Mouse (Mus musculus) gastrocnemius, postnatal 36 days (tissue): ENCODE measurements at regions not wholly inside any gene's neighbourhood (a gene's known extent, or its start where the extent isn't known, plus 50 kb on each side); places are given as distances from the start of the nearest gene placed in this dataset.

ENCODE experiments used
- DNase-seq, 2 experiments: peaks; one replicate each; pipeline ENCODE4 v3.0.0; 2022
- intact Hi-C: fragments of 180-260 bp; cut with DNase I; formaldehyde crosslinking; loops from one replicate; pipeline ENCODE4 v1.15.1; 2025

DNA sequence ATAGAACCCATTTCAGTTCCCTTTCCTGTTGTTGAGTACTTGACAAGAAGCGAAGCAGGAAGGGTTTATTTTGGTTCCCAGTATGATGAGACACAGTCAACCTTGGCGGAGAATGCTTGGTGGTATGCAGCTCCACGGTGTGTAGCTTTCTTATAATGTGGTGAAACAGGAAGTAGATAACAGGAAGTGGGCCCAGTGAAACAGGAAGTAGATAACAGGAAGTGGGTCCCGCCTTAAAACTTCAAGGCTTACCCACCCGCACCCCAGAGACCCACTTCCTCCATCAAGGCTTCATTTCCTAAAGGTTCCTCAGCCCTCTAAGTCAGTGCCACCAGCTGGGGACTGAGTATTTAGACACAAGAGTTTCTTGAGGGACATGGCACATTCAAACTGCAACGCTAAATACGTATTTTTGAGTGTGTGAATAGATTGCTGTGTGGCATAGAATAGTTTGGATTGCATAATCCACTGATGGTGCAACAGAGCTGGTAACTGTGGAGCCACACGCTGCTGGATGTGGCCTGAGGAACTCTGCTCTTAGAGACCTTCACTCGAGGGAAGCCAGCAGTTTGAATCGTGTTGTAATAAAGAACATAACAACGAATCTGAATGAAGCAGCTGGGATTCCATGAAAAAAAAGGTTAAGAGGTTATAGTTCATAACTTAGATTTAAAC is 190.8 kb downstream of the Npr3 start:
- intact Hi-C loops, result no loop called here
- DNase-seq, result no peak

DNA sequence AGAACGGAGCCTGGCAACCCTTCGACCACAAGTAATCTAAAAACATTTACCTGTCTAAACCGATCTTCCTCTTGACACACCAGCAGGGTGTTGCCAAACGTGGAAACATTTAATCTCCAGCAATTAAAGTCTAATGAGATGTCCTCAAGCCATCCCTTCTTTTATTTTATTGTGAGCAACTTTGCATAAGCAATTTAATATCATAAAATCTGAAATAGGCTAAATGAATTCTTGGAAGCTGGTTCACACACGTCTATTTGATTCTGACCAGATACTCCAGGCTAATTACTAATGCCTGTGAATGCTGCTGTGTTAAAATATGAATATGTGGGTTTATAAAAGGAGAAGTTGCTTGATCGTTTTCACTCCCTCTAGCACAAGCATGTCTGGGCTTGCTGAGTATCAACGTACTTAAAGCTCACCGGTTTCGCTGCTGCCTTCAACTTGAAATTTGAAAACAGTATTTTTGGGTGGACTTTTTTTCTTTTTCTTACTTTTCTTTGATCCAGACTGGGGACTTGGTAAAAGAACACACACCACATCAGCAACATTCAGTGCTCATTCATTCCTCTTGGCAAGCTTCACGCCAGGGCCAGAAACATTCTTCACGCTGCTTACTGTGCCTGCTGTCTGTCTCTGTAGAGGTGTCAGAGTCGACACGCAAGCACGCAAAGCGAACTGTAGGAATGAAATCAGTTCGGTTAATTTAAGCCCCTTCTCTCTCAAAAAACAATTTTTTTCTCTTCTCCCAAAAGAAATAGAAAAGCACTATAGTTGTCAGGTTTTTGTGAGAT is 194.4 kb downstream of the Npr3 start:
- no peak for DNase-seq
- intact Hi-C loops, result no loop called here

GRCm38 (mm10) chr15:11701246-11701645 is 205.8 kb downstream of the Npr3 start:
- intact Hi-C loops, result no loop called here

GRCm38 (mm10) chr15:11699929-11700328 is 207.2 kb downstream of the Npr3 start:
- intact Hi-C loops, result no loop called here
- no peak for DNase-seq

More at GRCm38 (mm10) chr15:11701246-11701645, 205.8 kb downstream of the Npr3 start:
- no peak for DNase-seq

DNA sequence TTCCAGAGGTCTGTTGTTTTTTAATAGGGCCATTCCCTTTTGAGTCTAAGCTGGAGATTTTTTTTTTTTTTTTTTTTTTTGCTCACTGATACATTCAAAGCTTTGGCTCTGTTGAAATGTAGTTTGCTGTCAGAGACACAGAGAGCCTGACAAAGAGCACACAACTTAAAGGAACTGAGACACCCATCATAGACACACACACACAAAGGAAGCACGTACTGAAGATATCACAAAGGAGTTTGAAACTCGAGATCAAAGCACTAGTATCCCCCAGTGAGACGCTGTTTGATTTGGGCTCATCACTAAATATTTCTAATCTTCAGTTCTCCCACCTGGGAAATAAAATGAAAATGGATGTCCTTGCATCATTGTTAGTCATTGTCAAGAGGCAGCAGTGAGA is 210.0 kb downstream of the Npr3 start:
- intact Hi-C loops, result no loop called here
- no peak for DNase-seq

- DNase-seq, result no peak
- intact Hi-C loops, result no loop called here
Measured at GRCm38 (mm10) chr15:11693772-11694270, 213.3 kb downstream of the Npr3 start.

- intact Hi-C loops, result no loop called here
- DNase-seq, result no peak
Measured at GRCm38 (mm10) chr15:11664839-11665379, 242.2 kb downstream of the Npr3 start.

DNA sequence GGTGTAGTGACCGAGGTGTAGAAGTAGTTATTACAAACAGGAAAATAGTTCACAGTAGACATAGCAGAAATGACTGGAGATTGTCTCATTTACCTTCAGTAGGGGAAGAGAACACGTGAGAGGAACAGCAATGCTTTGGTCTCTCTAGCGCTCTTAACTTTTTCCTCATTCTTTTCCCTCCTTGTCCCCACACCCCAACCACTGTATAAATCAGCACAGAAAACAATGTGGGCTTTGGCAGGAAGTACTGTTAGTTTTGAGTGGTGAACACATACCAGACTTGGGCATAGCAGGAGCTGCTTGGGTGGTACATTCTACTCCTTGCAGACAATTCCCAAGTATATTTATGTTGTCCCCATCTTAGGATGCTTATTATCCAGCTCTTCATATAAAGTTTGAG is 251.9 kb downstream of the Npr3 start:
- intact Hi-C loops, result no loop called here
- no peak for DNase-seq

GRCm38 (mm10) chr15:11646241-11646640 is 246.8 kb upstream of the Tars start:
- DNase-seq, result no peak
- intact Hi-C loops, result no loop called here

- no peak for DNase-seq
- intact Hi-C loops, result no loop called here
Measured at GRCm38 (mm10) chr15:11644779-11645178, 245.3 kb upstream of the Tars start.

GRCm38 (mm10) chr15:11630654-11631053 is 231.2 kb upstream of the Tars start:
- intact Hi-C loops, result no loop called here

DNA sequence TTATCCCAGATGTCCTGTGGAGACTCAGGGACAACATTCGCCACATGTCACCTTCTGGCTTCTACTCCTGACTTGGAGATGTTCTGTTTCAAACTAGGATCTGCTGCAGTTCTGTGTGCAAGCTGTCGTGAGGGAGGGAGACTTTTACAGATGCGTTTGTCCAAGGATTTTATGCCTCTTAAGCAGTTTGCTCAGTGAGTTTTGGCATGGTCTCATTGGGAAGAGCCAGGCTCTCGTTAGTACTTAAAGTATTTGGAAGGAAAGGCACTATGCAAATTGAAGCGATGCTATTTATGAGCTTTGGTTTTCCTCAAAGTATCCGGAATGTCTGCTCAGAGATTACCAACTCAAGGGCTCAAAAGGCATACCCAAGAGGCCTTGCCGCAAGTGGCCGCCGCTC is 227.0 kb upstream of the Tars start:
- DNase-seq, result no peak
- intact Hi-C loops, result no loop called here

More at GRCm38 (mm10) chr15:11630654-11631053, 231.2 kb upstream of the Tars start:
- DNase-seq, result no peak

DNA sequence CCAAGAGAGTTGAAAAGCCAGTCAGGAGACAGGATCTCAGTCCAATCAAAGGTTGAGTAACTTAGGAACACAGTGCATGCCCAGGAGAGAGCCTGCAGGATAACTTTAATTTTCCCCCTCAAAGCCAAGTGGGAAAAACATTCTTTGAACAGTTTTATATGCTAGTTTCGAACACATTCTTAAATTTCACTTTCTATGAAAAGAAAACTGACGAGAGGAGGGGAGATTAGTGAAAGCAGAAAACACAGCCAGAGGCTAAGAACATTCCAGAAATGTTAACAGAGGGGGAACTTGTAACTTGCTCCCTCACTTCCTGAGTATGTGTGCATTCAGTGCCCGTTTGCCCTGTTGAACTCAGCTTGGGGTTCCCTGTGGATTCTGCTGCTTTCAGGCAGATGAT is 213.0 kb upstream of the Tars start:
- DNase-seq, result no peak
- intact Hi-C loops, result no loop called here

DNA sequence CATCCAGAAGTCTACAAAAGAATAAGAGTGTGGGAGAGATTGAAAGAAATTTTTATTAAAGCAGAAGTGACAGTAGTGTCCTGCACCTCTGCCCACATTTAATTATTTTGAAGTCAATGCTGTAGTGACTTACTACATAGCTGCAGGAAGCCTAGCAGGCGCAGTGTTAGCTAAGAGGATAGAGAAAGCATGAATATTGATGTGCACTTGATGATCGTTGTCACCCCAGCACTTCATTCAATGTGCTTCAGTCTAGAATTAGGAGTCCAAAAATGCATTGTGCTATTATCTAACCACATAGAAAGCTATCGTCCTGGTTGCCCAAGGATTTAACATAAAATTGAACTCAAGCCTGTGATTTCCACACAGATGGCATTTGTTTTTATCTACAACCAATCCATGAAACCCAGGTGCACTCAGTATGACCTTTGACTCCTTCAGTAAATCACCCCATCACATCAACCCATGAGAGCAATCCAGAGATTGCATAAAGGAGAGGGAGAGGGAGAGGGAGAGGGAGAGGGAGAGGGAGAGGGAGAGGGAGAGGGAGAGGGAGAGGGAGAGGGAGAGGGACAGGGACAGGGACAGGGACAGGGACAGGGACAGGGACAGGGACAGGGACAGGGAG is 210.7 kb upstream of the Tars start:
- intact Hi-C loops, result no loop called here
- no peak for DNase-seq

DNA sequence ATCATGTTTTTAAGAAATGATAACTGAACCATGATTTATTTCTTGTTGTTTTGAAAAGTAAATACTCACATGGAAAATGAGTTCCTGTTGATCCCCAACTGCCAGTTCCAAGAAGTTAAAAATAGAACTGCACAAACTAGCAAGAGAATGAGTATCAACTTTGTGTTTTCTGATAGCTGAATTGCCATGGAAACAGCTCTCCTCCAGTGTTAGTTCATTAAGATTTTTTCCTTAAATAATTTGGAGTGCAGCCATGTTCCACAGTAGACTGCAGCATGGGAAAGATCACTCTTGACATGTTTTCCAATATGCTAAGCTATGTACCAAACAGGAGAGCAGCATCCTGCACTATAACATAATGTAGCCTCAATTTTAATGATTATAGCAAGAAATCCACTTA is 208.0 kb upstream of the Tars start:
- DNase-seq, result no peak
- intact Hi-C loops, result no loop called here

DNA sequence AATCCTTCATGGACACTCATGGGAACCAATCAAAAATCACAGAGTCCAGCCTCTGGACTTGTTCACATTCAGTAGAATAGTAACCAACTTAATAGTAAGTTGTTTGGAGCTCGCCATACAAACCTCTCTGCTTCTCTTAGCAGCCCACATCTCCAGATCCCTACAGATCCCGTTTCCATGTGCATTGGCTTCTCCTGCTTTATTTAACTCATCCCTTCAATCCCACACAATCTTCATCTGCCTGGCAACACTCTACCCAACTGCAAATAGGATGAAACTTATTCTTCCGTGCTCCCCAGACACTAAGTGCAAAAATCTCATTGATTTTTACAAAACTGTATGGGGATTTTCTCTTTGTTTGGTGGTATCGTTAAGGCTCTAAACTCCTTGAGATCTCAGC is 206.2 kb upstream of the Tars start:
- intact Hi-C loops, result no loop called here
- no peak for DNase-seq

GRCm38 (mm10) chr15:11597021-11597420 is 197.6 kb upstream of the Tars start:
- intact Hi-C loops, result no loop called here
- no peak for DNase-seq

DNA sequence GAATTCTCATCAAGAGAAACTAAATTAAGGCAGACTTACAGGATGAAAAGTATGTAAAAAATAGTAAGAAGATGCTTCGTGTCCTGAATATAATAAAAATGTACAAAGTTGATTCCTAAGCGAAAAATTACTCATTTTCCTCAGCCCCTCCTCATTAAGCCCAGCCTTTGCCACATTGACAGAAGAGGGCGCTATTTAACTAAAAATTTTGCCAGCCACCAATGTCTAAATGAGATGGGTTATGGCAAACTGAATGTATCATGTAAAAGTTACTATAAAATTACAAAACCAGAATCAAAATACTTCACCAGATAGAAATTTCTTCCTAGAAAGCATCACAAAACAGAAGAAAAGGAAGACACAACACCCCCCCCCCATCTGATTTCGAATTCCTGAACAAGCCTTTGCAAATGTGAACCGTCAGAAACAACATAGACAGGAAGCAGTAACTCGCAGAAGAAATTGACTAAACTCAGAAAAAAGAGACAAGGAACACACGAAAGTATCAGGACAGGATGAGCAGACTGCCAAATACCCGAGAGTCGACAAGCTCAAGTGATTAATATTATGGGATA is 191.2 kb upstream of the Tars start:
- no peak for DNase-seq
- intact Hi-C loops, result loop anchor here (5.0 kb wide), 1 partner anchor 377 kb away; no protein-coding TSS in a partner anchor

GRCm38 (mm10) chr15:11589795-11590194 is 190.3 kb upstream of the Tars start:
- DNase-seq, result no peak
- intact Hi-C loops, result loop anchor here (5.0 to 10.0 kb wide), 2 partner anchors 315 to 378 kb away; partner anchors contain the start of gene Npr3

GRCm38 (mm10) chr15:11586384-11586783 is 186.9 kb upstream of the Tars start:
- DNase-seq, result no peak
- intact Hi-C loops, result loop anchor here (10.0 kb wide), 1 partner anchor 318 kb away; the partner anchor contains the start of gene Npr3

- no peak for DNase-seq
- intact Hi-C loops, result loop anchor here (10.0 kb wide), 1 partner anchor 321 kb away; the partner anchor contains the start of gene Npr3
Measured at GRCm38 (mm10) chr15:11584155-11584554, 184.7 kb upstream of the Tars start.
